Mouse (Mus musculus): ENCODE data around the gene Defb45. TPM values are rescaled to one million over a fixed set of nuclear protein-coding genes. Genes with fewer than 3 reads are reported as not detected.
A peak's percentile ranks its signal among the peaks of the same experiment; 100 is the strongest.

The Defb45 gene
- total RNA-seq, 2 experiments from 2014 or later: not detected

GRCm38 (mm10) chr2:152589021-152589420, 10.2 kb downstream of the Defb45 start:
- no peak for TF ChIP-seq CTCF (conservative IDR thresholded peaks at IDR 0.05)

DNA sequence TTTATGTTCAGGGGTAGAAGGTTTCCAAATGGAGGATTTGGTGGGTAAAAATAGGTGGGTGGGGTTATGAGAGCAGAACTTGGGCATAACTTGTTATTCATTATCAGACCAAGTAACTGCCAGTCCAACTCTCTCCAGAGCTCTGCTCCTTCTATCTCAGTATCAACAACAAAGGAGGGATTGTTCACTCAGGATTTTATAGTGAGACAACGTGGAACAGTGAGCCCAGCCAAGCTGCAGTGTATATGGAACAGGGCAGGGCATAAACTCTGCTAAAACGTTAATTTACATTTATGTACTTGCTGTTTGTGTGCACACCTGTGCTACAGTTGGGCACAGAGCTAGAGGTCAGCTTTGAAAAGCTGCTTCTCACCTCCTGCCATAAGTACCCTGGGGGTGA, 10.7 kb downstream of the Defb45 start:
- no peak for TF ChIP-seq CTCF (conservative IDR thresholded peaks at IDR 0.05)
- no peak for DNase-seq (ENCODE audit: low spot score in 2 of 2)
- Histone ChIP-seq H3K27ac (no peak overlapping the region), H3K4me3 (no peak overlapping the region)

More at GRCm38 (mm10) chr2:152589021-152589420, 10.2 kb downstream of the Defb45 start:
- DNase-seq (ENCODE audit: low spot score in 2 of 2): no peak
- Histone ChIP-seq H3K27ac (no peak overlapping the region), H3K4me3 (no peak overlapping the region)

GRCm38 (mm10) chr2:152586926-152587560, 12.2 kb downstream of the Defb45 start:
- Histone ChIP-seq H3K27ac (no peak overlapping the region), H3K4me3 (no peak overlapping the region)
- DNase-seq (ENCODE audit: low spot score in 2 of 2): peak in 1 of 2 experiments; percentile 16
- TF ChIP-seq CTCF (conservative IDR thresholded peaks at IDR 0.05): peak; percentile 69

- DNase-seq (ENCODE audit: low spot score in 2 of 2): no peak
- H3K27ac ChIP-seq: no peak overlapping the region
- no peak for TF ChIP-seq CTCF (conservative IDR thresholded peaks at IDR 0.05)
- no peak overlapping the region for H3K4me3 ChIP-seq
Observed at GRCm38 (mm10) chr2:152580612-152581011, 18.6 kb downstream of the Defb45 start.

GRCm38 (mm10) chr2:152580107-152580506, 19.1 kb downstream of the Defb45 start, which contains the start of gene Defb19:
TSS of gene Defb19 (minus strand) at chr2:152580312.
- Histone ChIP-seq H3K4me3 (no peak within 1 kb of the TSS), H3K27ac (no peak within 1 kb of the TSS)
- no peak for DNase-seq (ENCODE audit: low spot score in 2 of 2)
- TF ChIP-seq CTCF (conservative IDR thresholded peaks at IDR 0.05): no peak

- Histone ChIP-seq H3K27ac (no peak overlapping the region), H3K4me3 (no peak overlapping the region)
- DNase-seq (ENCODE audit: low spot score in 2 of 2): no peak
- TF ChIP-seq CTCF (conservative IDR thresholded peaks at IDR 0.05): no peak
Observed at GRCm38 (mm10) chr2:152573484-152573883, 25.7 kb downstream of the Defb45 start.

DNA sequence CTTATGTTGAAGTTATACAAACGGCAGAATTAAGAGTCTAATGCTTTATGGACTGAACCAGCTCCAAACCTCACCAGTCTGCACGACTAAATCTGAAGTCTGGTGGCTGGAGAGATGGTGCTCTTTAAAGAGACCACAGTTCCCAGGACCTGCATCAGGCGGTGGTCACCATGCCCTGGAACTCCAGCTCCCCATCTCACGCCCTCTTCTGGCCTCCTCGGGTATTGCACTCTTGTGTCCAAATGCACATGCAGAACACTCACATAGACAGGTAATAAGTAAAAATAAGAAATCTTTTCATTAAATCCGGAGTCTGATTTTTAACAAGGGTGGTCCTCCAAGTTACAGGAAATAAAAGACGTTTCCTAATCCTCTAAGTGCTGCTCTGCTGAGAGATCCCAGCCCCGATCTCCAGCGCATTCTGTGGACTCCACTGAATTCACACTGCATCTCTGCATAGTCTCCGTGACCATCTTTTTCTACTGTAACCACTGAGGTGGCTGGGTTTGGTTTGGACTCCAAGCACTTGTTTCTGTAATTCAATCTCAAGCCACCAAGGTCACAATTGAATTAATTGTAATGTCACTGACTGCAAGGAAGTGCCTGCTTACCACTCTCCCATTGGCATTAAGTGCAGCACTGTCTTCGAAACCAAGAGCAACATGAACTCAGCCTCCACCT, 26.9 kb downstream of the Defb45 start, which contains the start of gene Defb21:
Defb21 (plus strand) TSS at position 631 of the 681 bp plus-strand sequence.
- no peak for DNase-seq (ENCODE audit: low spot score in 2 of 2)
- Histone ChIP-seq H3K27ac (no peak within 1 kb of the TSS), H3K4me3 (no peak within 1 kb of the TSS)
- TF ChIP-seq CTCF (conservative IDR thresholded peaks at IDR 0.05): peak; percentile 57

DNA sequence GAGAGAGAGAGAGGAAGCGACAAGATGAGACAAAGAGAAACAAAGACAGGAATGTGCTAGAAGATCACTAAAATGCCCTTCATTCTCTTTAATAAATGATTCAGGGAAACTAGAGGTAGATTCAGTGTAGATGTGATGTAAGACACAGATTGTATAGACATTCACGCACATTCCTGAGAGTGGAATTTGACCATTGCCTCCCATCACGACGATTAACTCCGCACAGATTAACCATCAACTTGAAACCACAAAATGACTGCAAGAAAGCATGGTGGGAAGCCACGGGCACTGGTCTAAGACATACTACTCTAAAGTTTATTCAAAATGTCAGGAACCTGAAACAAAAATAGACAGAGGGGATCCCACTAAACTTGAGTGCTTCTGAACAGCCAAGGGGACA, 28.9 kb downstream of the Defb45 start:
- no peak for TF ChIP-seq CTCF (conservative IDR thresholded peaks at IDR 0.05)
- Histone ChIP-seq H3K27ac (no peak overlapping the region), H3K4me3 (no peak overlapping the region)
- DNase-seq (ENCODE audit: low spot score in 2 of 2): no peak

- H3K4me3 ChIP-seq: no peak overlapping the region
- no peak for DNase-seq (ENCODE audit: low spot score in 2 of 2)
- TF ChIP-seq CTCF (conservative IDR thresholded peaks at IDR 0.05): no peak
Observed at GRCm38 (mm10) chr2:152569881-152570280, 29.3 kb downstream of the Defb45 start.

GRCm38 (mm10) chr2:152569038-152569437, 30.2 kb downstream of the Defb45 start, which contains the start of gene Gm17416:
TSS of gene Gm17416 (plus strand) at chr2:152569338.
- H3K27ac ChIP-seq: no peak within 1 kb of the TSS
- no peak within 1 kb of the TSS for H3K4me3 ChIP-seq
- TF ChIP-seq CTCF (conservative IDR thresholded peaks at IDR 0.05): no peak
- no peak for DNase-seq (ENCODE audit: low spot score in 2 of 2)

More at GRCm38 (mm10) chr2:152569881-152570280, 29.3 kb downstream of the Defb45 start:
- H3K27ac ChIP-seq: no peak overlapping the region

DNA sequence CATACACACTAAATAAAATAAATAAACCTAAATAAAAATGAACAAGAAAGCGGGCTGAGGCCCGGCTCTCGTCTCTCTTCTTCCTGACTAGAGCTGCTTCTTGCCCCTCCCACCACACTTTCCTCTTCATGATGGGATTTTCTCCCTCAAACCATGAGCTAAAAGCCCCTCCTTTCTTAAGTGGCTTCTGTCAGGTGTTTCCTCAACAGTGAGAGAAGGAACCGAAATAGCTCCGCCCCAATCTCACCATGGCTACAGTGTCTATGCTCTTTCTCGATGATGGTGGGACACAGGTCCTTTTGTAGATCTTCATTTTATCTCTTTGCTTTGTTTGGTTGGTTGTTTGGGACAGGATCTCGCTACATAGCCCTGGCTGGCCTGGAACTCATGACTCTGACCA, 42.5 kb downstream of the Defb45 start:
- no peak for TF ChIP-seq CTCF (conservative IDR thresholded peaks at IDR 0.05)
- no peak overlapping the region for H3K27ac ChIP-seq
- no peak overlapping the region for H3K4me3 ChIP-seq
- DNase-seq (ENCODE audit: low spot score in 2 of 2): no peak

DNA sequence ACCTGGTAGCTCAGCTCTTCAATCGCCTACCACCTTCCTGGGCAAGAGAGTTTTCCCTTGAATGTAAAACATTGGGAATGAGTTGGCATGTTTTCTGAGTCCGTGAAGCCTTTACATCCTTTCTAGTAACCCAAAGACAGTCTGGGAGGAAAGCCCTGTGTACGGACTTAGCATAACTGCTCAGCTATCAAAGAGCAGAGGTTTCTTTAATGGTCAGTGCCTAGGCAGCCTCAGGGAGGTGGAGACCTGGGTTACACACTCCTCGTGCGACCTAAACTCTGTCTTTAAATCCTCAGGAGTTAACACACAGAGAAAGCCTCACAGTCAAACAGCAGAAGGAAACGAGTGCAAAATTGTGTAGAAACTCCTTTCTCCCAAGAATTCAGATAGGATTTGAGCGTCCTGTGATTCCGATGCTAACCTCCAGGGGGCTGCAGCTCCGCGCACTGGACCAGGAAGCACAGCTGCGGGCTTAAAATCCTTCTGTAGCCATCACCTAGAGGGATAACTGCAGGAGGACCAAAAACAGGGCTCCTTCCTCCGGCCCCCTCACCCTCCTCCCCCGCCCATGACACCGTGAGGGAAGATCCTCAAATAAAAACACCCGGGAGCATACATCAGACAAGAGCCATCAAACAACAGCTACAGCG, 45.3 kb downstream of the Defb45 start:
- Histone ChIP-seq H3K4me3 (no peak overlapping the region), H3K27ac (no peak overlapping the region)
- DNase-seq (ENCODE audit: low spot score in 2 of 2): peak; percentile 28 to 61
- TF ChIP-seq CTCF (conservative IDR thresholded peaks at IDR 0.05): peak; percentile 92

- no peak for TF ChIP-seq CTCF (conservative IDR thresholded peaks at IDR 0.05)
- no peak overlapping the region for H3K4me3 ChIP-seq
- no peak for DNase-seq (ENCODE audit: low spot score in 2 of 2)
- H3K27ac ChIP-seq: no peak overlapping the region
Observed at GRCm38 (mm10) chr2:152548124-152548523, 51.1 kb downstream of the Defb45 start.

Data from layer of hippocampus, adult 2 months (tissue).